Mouse (Mus musculus): ENCODE measurements at regions not wholly inside any gene's neighbourhood (a gene's known extent, or its start where the extent isn't known, plus 50 kb on each side); places are given as distances from the start of the nearest gene placed in this dataset.
"Not testable (repeated sequence)": the region's sequence is repeated elsewhere in the genome, so short reads cannot be mapped to it uniquely, and the experiment has no call there.

- TF ChIP-seq EP300 (IDR thresholded peaks at IDR 0.05; ENCODE audit: low read length); TCF12 (IDR thresholded peaks at IDR 0.05; ENCODE audit: low read depth, low read length); ZMIZ1 (IDR thresholded peaks at IDR 0.05; ENCODE audit: low read depth, low read length); CTCF (conservative IDR thresholded peaks at IDR 0.05 in 1 of 2, IDR thresholded peaks at IDR 0.05 in 1 of 2; ENCODE audit: low read depth in 2 of 2, low read length in 2 of 2); POLR2AphosphoS2 (IDR thresholded peaks at IDR 0.05; ENCODE audit: low read depth, low read length): not testable (repeated sequence)
Observed at GRCm38 (mm10) chr12:37014945-37015344, 93.4 kb upstream of the Meox2 start.
